In genomic region chr11:11461635-11462560, GRCm38 (mm10) we compare ENCODE assay signal across 8 mouse cellular contexts. TPM values are rescaled to one million over a fixed set of nuclear protein-coding genes. Genes with fewer than 3 reads are reported as not detected.
A peak's percentile ranks its signal among the peaks of the same experiment; 100 is the strongest.
DNase-seq lines count a peak whose midpoint lies in the region; ATAC-seq and TF ChIP-seq lines count a peak whose summit lies in the region.

TSS of gene Spata48 (plus strand) at chr11:11462094.
TSS of gene Zpbp (minus strand) at chr11:11462408.

- H3K27ac ChIP-seq in cortical plate, adult 2 months (ENCODE audit: insufficient read depth, low read length), result no peak within 1 kb of the TSS

- ATAC-seq in activated CD4-positive, CD25-positive, alpha-beta regulatory T cell, adult 4 months, result peak; percentile 92
- ATAC-seq in megakaryocyte progenitor cell, adult 5-6 weeks (replicated peaks; ENCODE audit: poor library complexity), result peak; percentile 91

- TF ChIP-seq CTCF in cortical plate, adult 2 months (IDR thresholded peaks at IDR 0.05; ENCODE audit: extremely low read depth, insufficient read depth, low read length), result peak; percentile 66; the same call in 1 of the 2 replicates

- H3K4me1 ChIP-seq in cortical plate, adult 2 months (ENCODE audit: control insufficient read depth, insufficient read depth, low read length), result no peaks in the 10 kb centered on the region

- peak within 1 kb of the TSS; percentile 49 for H3K4me3 ChIP-seq in cortical plate, adult 2 months (ENCODE audit: insufficient read depth, low read length)

- DNase-seq in gastrocnemius, postnatal 10 days, result peak; percentile 89
- DNase-seq in induced T-regulatory cell, adult 2 months (ENCODE audit: low read depth), result peak; percentile 97
- peak; percentile 75 to 91 for DNase-seq in left cerebral cortex, adult 9 months (ENCODE audit: low spot score in 2 of 2)
- DNase-seq in right cerebral cortex, postnatal 25 days, result peak; percentile 90
- peak; percentile 87 to 89 for DNase-seq in urinary bladder, postnatal 4 days (ENCODE audit: low spot score in 2 of 2)

- TF ChIP-seq POLR2A in cortical plate, adult 2 months (IDR thresholded peaks at IDR 0.05; ENCODE audit: extremely low read depth, insufficient read depth, low read length), result peak; percentile 62

RNA-seq across cellular contexts. Expression of gene Spata48, which starts in this region (rescaled TPM):
- 1 to 10 TPM in 1 of 2 experiments, under 1 TPM in 1; 0.34 to 1.2 TPM for polyA plus RNA-seq in activated CD4-positive, CD25-positive, alpha-beta regulatory T cell, adult 4 months (2017; shearing (Covaris generic))
- polyA plus RNA-seq in cortical plate, adult 2 months (2012; rRNA removed), result 0.31 and 0.36 TPM in 2 replicates
- total RNA-seq in gastrocnemius, postnatal 10 days (2021), result 1 to 10 TPM in 1 of 2 experiments, under 1 TPM in 1; 0.89 to 1.6 TPM
- total RNA-seq in megakaryocyte progenitor cell, adult 5-6 weeks (2015), result 1.6 and 3.0 TPM in 2 replicates
- 0.21 and 0.84 TPM in 2 replicates for total RNA-seq in megakaryocyte progenitor cell, adult 5-6 weeks (2017)

RNA-seq across cellular contexts. Expression of gene Zpbp, which starts in this region (rescaled TPM):
- under 1 TPM; 0.24 to 0.62 TPM for polyA plus RNA-seq in activated CD4-positive, CD25-positive, alpha-beta regulatory T cell, adult 4 months (2017; shearing (Covaris generic))
- polyA plus RNA-seq in cortical plate, adult 2 months (2012; rRNA removed), result 0.40 and 0.49 TPM in 2 replicates
- under 1 TPM; 0.31 to 0.43 TPM for total RNA-seq in gastrocnemius, postnatal 10 days (2021)
- total RNA-seq in megakaryocyte progenitor cell, adult 5-6 weeks (2015), result 1.8 and 2.8 TPM in 2 replicates
- total RNA-seq in megakaryocyte progenitor cell, adult 5-6 weeks (2017), result 0.88 and 1.3 TPM in 2 replicates
